Mouse (Mus musculus) E14TG2a.4 (cell line): Measurements from ENCODE around the gene Lypd3.

Source experiments
- CTCF ChIP-seq: conservative IDR thresholded peaks from 2 replicates; pipeline ENCODE4 v1.5.1; 2014; ENCODE audit warnings: low read length
- POU5F1 ChIP-seq: IDR thresholded peaks from 2 replicates; pipeline ENCODE4 v1.6.1; 2014; ENCODE audit warnings: low read length, borderline replicate concordance

GRCm38 (mm10) chr7:24661118-24661904, 25.0 kb downstream of the Lypd3 start:
- TF ChIP-seq CTCF = no peak
- no peak for TF ChIP-seq POU5F1
